Mouse (Mus musculus): ENCODE data around the gene C1qtnf1. TPM values are rescaled to one million over a fixed set of nuclear protein-coding genes. Genes with fewer than 3 reads are reported as not detected.

The C1qtnf1 gene
- polyA plus RNA-seq, 1 experiment from 2014 or later: 7.1 TPM

GRCm38 (mm10) chr11:118412601-118413000, 15.4 kb upstream of the C1qtnf1 start:
- no peak overlapping the region for H3K27ac ChIP-seq (replicated peaks)

GRCm38 (mm10) chr11:118413055-118413454, 14.9 kb upstream of the C1qtnf1 start:
- H3K4me3 ChIP-seq: no peak overlapping the region
- H3K4me2 ChIP-seq: no peak overlapping the region
- no peaks in the 10 kb centered on the region for H3K9me3 ChIP-seq
- no peaks in the 10 kb centered on the region for H3K27me3 ChIP-seq (replicated peaks)
- H3K27ac ChIP-seq (replicated peaks): no peak overlapping the region
- WGBS: 73% methylated on average over 4 of the region's 4 CpGs
- H3K36me3 ChIP-seq: peaks cover 77% of the 10 kb centered on the region
- H3K4me1 ChIP-seq: peaks cover 17% of the 10 kb centered on the region
- no peak for ATAC-seq (ENCODE audit: extremely low read depth, insufficient number of reproducible peaks, low FRiP score, low TSS enrichment)
- H3K9ac ChIP-seq: no peak overlapping the region

More at GRCm38 (mm10) chr11:118412601-118413000, 15.4 kb upstream of the C1qtnf1 start:
- 91% methylated on average over 2 of the region's 2 CpGs for WGBS
- no peak for ATAC-seq (ENCODE audit: extremely low read depth, insufficient number of reproducible peaks, low FRiP score, low TSS enrichment)
- no peaks in the 10 kb centered on the region for H3K27me3 ChIP-seq (replicated peaks)
- H3K36me3 ChIP-seq: peaks cover 82% of the 10 kb centered on the region
- no peaks in the 10 kb centered on the region for H3K9me3 ChIP-seq
- H3K4me1 ChIP-seq: peaks cover 13% of the 10 kb centered on the region
- H3K9ac ChIP-seq: no peak overlapping the region
- H3K4me2 ChIP-seq: no peak overlapping the region
- H3K4me3 ChIP-seq: no peak overlapping the region

DNA sequence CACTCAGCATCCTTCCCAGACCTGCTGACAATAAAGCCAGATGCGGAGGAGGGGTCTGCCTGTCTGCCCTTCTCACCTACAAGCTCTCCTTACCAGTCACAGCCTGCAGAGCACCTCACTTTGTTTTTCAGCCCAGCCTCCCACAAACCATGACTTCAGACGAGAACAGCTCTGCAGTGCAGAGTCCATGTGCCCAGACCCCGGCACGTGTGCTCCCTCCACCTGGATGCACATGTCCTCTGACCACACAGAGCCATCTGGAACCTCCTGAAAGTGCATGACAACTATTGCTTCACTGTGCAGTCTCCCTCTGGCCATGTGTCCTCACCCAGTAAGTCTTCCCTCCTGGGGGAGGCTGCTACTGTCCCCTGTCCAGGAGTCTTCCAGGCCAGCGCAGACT, 13.7 kb upstream of the C1qtnf1 start:
- H3K4me3 ChIP-seq: no peak overlapping the region
- peaks cover 21% of the 10 kb centered on the region for H3K4me1 ChIP-seq
- peaks cover 65% of the 10 kb centered on the region for H3K36me3 ChIP-seq
- H3K9ac ChIP-seq: no peak overlapping the region
- no peak overlapping the region for H3K4me2 ChIP-seq
- H3K27ac ChIP-seq (replicated peaks): no peak overlapping the region
- WGBS: 89% methylated on average over 5 of the region's 5 CpGs
- no peaks in the 10 kb centered on the region for H3K27me3 ChIP-seq (replicated peaks)
- no peak for ATAC-seq (ENCODE audit: extremely low read depth, insufficient number of reproducible peaks, low FRiP score, low TSS enrichment)
- no peaks in the 10 kb centered on the region for H3K9me3 ChIP-seq

DNA sequence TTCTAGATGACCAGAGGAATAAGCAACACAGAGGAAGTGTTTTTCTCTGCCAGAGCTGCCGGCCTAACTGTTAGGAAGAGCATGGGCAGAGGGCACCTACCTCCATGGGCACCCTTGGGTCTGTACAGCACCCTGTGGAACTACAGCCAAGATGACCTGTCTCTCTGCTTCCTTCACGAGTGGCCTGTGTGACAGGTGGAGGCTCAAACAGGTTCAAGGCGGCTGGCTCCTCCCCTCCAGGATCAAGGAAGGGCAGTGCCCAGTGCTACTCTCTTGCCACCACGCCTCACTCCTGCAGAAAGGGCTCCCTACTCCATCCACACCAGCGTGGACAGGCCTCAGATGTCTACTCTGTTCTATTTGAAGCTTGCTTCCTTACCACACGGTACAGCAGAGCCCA, 12.4 kb upstream of the C1qtnf1 start:
- Histone ChIP-seq H3K27me3 (replicated peaks) (no peaks in the 10 kb centered on the region), H3K4me2 (no peak overlapping the region), H3K36me3 (peaks cover 52% of the 10 kb centered on the region), H3K4me3 (no peak overlapping the region), H3K9me3 (no peaks in the 10 kb centered on the region), H3K4me1 (peaks cover 26% of the 10 kb centered on the region), H3K27ac (replicated peaks) (no peak overlapping the region), H3K9ac (no peak overlapping the region)
- no peak for ATAC-seq (ENCODE audit: extremely low read depth, insufficient number of reproducible peaks, low FRiP score, low TSS enrichment)
- 79% methylated on average over 6 of the region's 6 CpGs for WGBS

GRCm38 (mm10) chr11:118416046-118416445, 12.0 kb upstream of the C1qtnf1 start:
- H3K9ac ChIP-seq: no peak overlapping the region
- no peak overlapping the region for H3K4me2 ChIP-seq
- H3K27me3 ChIP-seq (replicated peaks): no peaks in the 10 kb centered on the region
- H3K4me1 ChIP-seq: peaks cover 26% of the 10 kb centered on the region
- H3K4me3 ChIP-seq: no peak overlapping the region
- no peak overlapping the region for H3K27ac ChIP-seq (replicated peaks)
- no peaks in the 10 kb centered on the region for H3K9me3 ChIP-seq
- 84% methylated on average over 7 of the region's 7 CpGs for WGBS
- H3K36me3 ChIP-seq: peaks cover 47% of the 10 kb centered on the region
- no peak for ATAC-seq (ENCODE audit: extremely low read depth, insufficient number of reproducible peaks, low FRiP score, low TSS enrichment)

GRCm38 (mm10) chr11:118417496-118417895, 10.5 kb upstream of the C1qtnf1 start:
- peak overlapping the region; percentile 92 for H3K4me2 ChIP-seq
- H3K9ac ChIP-seq: peak overlapping the region; percentile 99; the same call in 1 of the 2 replicates
- no peak overlapping the region for H3K27ac ChIP-seq (replicated peaks)
- H3K36me3 ChIP-seq: peaks cover 41% of the 10 kb centered on the region
- WGBS: 88% methylated on average over 9 of the region's 9 CpGs
- H3K27me3 ChIP-seq (replicated peaks): peaks cover 2% of the 10 kb centered on the region; the same call in 1 of the 2 replicates
- no peak overlapping the region for H3K4me3 ChIP-seq
- peaks cover 26% of the 10 kb centered on the region for H3K4me1 ChIP-seq
- ATAC-seq (ENCODE audit: extremely low read depth, insufficient number of reproducible peaks, low FRiP score, low TSS enrichment): no peak
- no peaks in the 10 kb centered on the region for H3K9me3 ChIP-seq

DNA sequence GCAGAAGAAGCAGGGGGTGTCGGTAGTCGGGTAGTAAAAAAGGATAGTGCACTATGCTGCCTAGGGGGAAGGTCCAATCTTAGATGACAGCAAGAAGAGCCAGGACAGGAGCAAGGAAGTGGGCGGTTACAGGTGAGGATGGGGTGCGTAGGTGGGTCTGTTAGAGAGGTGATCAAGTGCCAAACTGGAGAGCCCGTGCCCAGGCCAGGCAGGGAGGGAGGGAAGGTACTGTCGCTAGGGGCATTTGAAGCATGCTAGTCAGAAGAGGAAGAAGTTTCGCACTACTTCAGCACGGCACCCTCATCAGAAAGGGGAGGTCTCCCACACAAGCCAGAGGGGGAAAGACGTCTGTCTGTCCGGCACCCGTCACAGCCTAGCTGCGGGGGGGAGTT, 9.6 kb upstream of the C1qtnf1 start:
- Histone ChIP-seq H3K9ac (peak overlapping the region; percentile 99), H3K9me3 (no peaks in the 10 kb centered on the region), H3K27me3 (replicated peaks) (peaks cover 7% of the 10 kb centered on the region; the same call in 1 of the 2 replicates), H3K27ac (replicated peaks) (peak overlapping the region; percentile 74), H3K4me2 (peak overlapping the region; percentile 92), H3K4me3 (peak overlapping the region; percentile 88), H3K36me3 (peaks cover 35% of the 10 kb centered on the region), H3K4me1 (peaks cover 33% of the 10 kb centered on the region)
- ATAC-seq (ENCODE audit: extremely low read depth, insufficient number of reproducible peaks, low FRiP score, low TSS enrichment): no peak
- 4% methylated on average over 12 of the region's 12 CpGs for WGBS

- Histone ChIP-seq H3K4me1 (peaks cover 38% of the 10 kb centered on the region), H3K27me3 (replicated peaks) (peaks cover 7% of the 10 kb centered on the region; the same call in 1 of the 2 replicates), H3K4me3 (peak within 1 kb of the TSS; percentile 88), H3K27ac (replicated peaks) (peak within 1 kb of the TSS; percentile 74), H3K4me2 (peak within 1 kb of the TSS; percentile 92), H3K9me3 (no peaks in the 10 kb centered on the region), H3K9ac (peak within 1 kb of the TSS; percentile 99), H3K36me3 (peaks cover 30% of the 10 kb centered on the region)
- under 1% methylated on average over 50 of the region's 50 CpGs for WGBS
- peak; percentile 91 for ATAC-seq (ENCODE audit: extremely low read depth, insufficient number of reproducible peaks, low FRiP score, low TSS enrichment)
Measured at GRCm38 (mm10) chr11:118418834-118419504, 9.0 kb upstream of the C1qtnf1 start, which contains the start of gene Cant1. Gene Cant1 (minus strand): TSS chr11:118419086.

DNA sequence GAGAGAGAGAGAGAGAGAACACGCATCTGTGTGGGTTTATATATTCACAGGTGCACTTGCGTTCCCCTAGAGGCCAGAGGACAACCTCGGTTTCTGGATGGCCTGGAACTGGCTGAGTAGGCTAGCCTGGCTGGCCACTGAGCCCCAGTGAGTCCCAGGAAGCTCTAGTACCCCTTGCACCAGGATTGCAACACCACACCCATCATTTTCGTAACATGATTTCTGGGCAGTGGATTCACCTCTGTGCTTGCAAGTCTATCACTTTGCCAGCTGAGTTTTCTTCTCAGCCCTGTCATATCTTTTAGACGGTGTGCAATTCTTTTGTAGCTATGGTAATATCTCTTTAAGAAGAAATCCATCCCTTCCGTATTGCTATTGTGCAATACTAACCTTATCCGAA, 7.7 kb upstream of the C1qtnf1 start:
- 72% methylated on average over 7 of the region's 7 CpGs for WGBS
- H3K27ac ChIP-seq (replicated peaks): no peak overlapping the region
- peaks cover 17% of the 10 kb centered on the region for H3K36me3 ChIP-seq
- peaks cover 7% of the 10 kb centered on the region; the same call in 1 of the 2 replicates for H3K27me3 ChIP-seq (replicated peaks)
- H3K4me3 ChIP-seq: no peak overlapping the region
- H3K9me3 ChIP-seq: no peaks in the 10 kb centered on the region
- no peak overlapping the region for H3K9ac ChIP-seq
- H3K4me1 ChIP-seq: peaks cover 49% of the 10 kb centered on the region
- H3K4me2 ChIP-seq: no peak overlapping the region
- no peak for ATAC-seq (ENCODE audit: extremely low read depth, insufficient number of reproducible peaks, low FRiP score, low TSS enrichment)

GRCm38 (mm10) chr11:118423266-118423971, 4.6 kb upstream of the C1qtnf1 start:
- H3K4me3 ChIP-seq: peak overlapping the region; percentile 41
- no peaks in the 10 kb centered on the region for H3K36me3 ChIP-seq
- peak overlapping the region; percentile 74 for H3K4me2 ChIP-seq
- 3% methylated on average over 18 of the region's 18 CpGs for WGBS
- no peaks in the 10 kb centered on the region for H3K9me3 ChIP-seq
- peak overlapping the region; percentile 72 for H3K9ac ChIP-seq
- no peak; the same call in 1 of the 2 replicates for ATAC-seq (ENCODE audit: extremely low read depth, insufficient number of reproducible peaks, low FRiP score, low TSS enrichment)
- peaks cover 53% of the 10 kb centered on the region for H3K4me1 ChIP-seq
- peaks cover 16% of the 10 kb centered on the region for H3K27me3 ChIP-seq (replicated peaks)
- peak overlapping the region; percentile 69 for H3K27ac ChIP-seq (replicated peaks)

- no peaks in the 10 kb centered on the region for H3K9me3 ChIP-seq
- no peak overlapping the region for H3K4me2 ChIP-seq
- H3K9ac ChIP-seq: no peak overlapping the region
- WGBS: 43% methylated on average over 13 of the region's 13 CpGs
- no peak overlapping the region for H3K27ac ChIP-seq (replicated peaks)
- H3K27me3 ChIP-seq (replicated peaks): peaks cover 27% of the 10 kb centered on the region
- no peak for ATAC-seq (ENCODE audit: extremely low read depth, insufficient number of reproducible peaks, low FRiP score, low TSS enrichment)
- peaks cover 61% of the 10 kb centered on the region for H3K4me1 ChIP-seq
- H3K36me3 ChIP-seq: no peaks in the 10 kb centered on the region
- H3K4me3 ChIP-seq: no peak overlapping the region
Measured at GRCm38 (mm10) chr11:118424621-118425335, 3.2 kb upstream of the C1qtnf1 start.

All from heart, embryonic 13.5 days (tissue).